Mouse (Mus musculus) olfactory bulb, adult 2 months (tissue): ENCODE results near the gene Gprc5b. TPM values are rescaled to one million over a fixed set of nuclear protein-coding genes. Genes with fewer than 3 reads are reported as not detected.

Source experiments
- H3K27ac ChIP-seq: fragments of 200-500 bp; 2 replicates; pipeline ENCODE4 v1.5.1; 2012; ENCODE audit warnings: low read depth, low read length; ENCODE audit not compliant: insufficient read depth
- H3K4me1 ChIP-seq: fragments of 200-500 bp; 2 replicates; pipeline ENCODE4 v1.6.1; 2012; ENCODE audit warnings: low read length; ENCODE audit not compliant: control insufficient read depth, insufficient read depth
- H3K4me3 ChIP-seq: fragments of 200-500 bp; 2 replicates; pipeline ENCODE4 v1.5.1; 2012; ENCODE audit warnings: mild to moderate bottlenecking, low read depth, low read length, moderate library complexity; ENCODE audit not compliant: insufficient read depth
- CTCF ChIP-seq: fragments of 200-500 bp; IDR thresholded peaks from 2 replicates; pipeline ENCODE4 v1.5.1; 2012; ENCODE audit warnings: low read depth, mild to moderate bottlenecking, low read length, moderate library complexity; ENCODE audit not compliant: insufficient read depth
- POLR2A ChIP-seq: fragments of 200-500 bp; IDR thresholded peaks from 2 replicates; pipeline ENCODE4 v1.6.1; 2012; ENCODE audit warnings: mild to moderate bottlenecking, low read depth, low read length, moderate library complexity; ENCODE audit not compliant: insufficient read depth
- WGBS: fragments of 180-500 bp; shearing (Covaris S2); methylation state at CpG from one replicate; pipeline ENCODE4 v1.1.7; 2018; 5-methylcytosine and 5-hydroxymethylcytosine counted together
- polyA plus RNA-seq: library from polyadenylated mRNA; stranded (reverse); fragments of >200 nt; gene quantifications from 2 replicates; pipeline ENCODE4 v1.2.4, GENCODE M21; 2012; ENCODE audit warnings: low replicate concordance; ENCODE audit not compliant: missing spikeins, insufficient read depth, insufficient read length

Gene Gprc5b
- polyA plus RNA-seq, 1 experiment: not detected

DNA sequence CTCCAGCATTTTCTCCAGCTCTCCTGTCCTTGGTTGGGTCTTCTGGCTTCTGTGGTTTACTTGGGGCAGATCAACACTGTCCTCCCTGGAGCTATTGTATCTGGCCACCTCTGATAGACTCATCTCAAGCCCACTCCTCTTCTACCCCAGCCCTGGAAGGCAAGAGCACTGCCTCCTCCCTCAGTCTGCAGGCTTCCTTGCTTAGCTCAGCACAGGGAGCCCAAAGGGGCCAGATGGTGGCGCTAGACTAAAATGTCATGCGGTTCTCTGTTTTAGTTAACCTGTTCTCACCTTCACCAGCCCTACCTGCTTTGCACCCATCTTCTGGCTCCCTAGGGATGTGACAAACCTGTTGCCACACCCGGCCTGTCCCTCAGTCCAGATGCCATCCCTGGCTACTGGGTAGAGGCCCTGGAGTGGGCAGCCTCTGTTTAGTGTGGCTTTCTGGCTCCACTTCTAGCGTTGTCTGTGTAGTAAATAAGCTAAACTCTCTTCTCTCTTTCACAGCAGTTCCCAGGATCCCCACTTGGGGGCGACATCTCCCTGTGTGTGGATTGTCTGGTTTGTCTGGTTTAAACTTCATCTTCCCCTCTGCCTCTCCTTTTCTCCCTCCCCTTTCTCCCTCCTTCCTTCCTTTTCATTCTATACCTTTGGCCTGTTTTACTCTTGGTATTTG, 16.0 kb upstream of the Gprc5b start:
- TF ChIP-seq CTCF (no peak), POLR2A (no peak)
- WGBS: 15% methylated on average over 5 of the region's 5 CpGs
- Histone ChIP-seq H3K4me1 (no peaks in the 10 kb centered on the region; the same call in 1 of the 2 replicates), H3K27ac (no peak overlapping the region), H3K4me3 (no peak overlapping the region)

DNA sequence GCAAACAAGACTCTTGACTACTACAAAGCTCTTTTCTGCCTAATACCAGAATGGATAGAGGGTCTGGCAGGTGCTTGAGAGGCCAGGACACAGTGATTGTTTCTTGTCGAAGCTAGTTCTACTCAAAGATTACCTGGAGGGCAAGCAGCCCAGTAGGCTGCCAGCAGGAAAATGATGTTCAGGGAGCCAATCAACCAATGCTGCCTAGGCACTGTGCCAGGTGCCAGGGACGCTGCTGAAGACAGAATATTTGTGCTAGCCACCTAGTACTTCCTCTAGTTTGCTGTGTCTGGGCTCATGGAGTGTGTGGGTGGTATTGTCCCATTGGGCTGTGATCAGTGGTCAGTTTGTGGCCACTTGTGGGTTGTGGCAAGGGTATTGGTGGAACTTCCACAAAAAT, 7.5 kb upstream of the Gprc5b start:
- WGBS: 44% methylated on average over 2 of the region's 2 CpGs
- no peak for TF ChIP-seq POLR2A
- TF ChIP-seq CTCF: no peak
- Histone ChIP-seq H3K27ac (no peak overlapping the region), H3K4me1 (peaks cover 4% of the 10 kb centered on the region; the same call in 1 of the 2 replicates), H3K4me3 (no peak overlapping the region)

DNA sequence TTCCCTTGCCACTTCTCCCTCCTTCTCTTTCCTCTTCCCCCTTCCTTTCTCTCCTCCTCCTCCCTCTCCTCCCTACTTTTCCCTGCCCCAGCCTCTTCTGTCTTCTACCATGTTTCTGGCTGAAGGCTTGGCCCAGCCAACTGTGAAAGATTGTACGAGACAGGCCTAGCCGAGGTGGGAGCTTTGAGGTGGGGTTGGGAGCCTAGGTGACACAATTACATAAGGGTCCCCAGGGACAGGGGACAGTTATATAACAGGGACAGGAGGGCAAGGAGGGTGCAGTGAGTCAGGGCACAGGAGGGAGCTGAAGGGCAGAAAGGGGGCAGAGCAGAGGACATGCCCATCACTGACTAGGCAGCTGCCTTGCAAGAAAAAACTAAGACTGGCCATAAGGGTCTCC, 7.0 kb upstream of the Gprc5b start:
- H3K4me3 ChIP-seq: no peak overlapping the region
- peaks cover 4% of the 10 kb centered on the region; the same call in 1 of the 2 replicates for H3K4me1 ChIP-seq
- WGBS: 70% methylated on average over 2 of the region's 2 CpGs
- TF ChIP-seq POLR2A (no peak), CTCF (no peak)
- H3K27ac ChIP-seq: no peak overlapping the region

DNA sequence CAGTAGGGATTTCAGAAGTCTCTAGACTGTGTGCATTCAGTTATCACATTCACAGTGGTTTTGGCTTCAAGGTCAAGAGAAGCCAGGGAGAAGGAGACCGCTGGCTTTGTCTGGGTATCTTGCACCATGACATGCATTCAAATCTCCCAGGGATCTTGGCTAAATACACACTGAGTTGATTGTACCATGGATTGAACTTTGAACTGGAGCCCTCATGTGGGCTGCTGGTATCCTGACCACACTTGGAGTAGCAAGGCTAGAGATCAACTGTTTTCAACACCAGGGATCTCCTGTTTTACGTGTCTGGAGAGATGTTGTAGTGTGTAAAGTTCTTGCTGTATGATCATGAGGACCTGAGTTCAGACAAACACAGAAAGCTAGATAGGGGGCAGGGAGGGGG, 4.8 kb upstream of the Gprc5b start:
- WGBS: 89% methylated on average over 2 of the region's 2 CpGs
- Histone ChIP-seq H3K4me1 (peaks cover 9% of the 10 kb centered on the region; the same call in 1 of the 2 replicates), H3K4me3 (no peak overlapping the region), H3K27ac (no peak overlapping the region)
- TF ChIP-seq POLR2A (no peak), CTCF (no peak)

DNA sequence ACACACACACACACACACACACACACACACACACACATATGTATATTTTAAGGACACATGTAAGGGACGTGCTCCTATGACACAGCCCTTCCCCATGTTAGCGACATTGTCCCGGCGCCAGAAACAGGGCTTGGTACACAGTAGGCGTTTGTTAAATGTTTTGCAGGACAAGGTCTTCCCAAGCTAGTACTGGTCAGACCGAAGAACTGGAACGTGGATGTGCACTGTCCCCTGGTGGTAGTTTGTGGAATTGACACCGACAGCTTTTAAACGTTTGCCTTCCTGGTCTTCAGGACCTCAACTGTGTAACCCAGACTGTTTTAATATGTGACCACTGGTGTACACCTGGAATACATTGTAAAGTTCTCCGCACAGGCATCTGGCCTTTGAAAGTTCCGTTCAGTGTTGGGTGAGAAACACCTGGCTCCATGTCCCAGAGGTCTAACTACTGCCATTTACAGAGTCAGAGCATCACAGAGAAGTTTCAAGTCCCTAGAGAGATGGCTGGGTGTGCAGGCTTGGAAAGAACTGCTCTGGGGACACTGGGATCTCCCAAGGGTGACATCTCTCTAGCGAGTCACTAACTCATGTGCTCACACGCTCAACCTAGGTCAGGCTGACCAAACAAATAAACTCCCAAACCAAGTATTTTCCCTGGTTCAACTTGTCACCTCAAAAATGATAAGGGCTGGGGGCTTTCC, 1.3 kb upstream of the Gprc5b start:
- WGBS: 8% methylated on average over 13 of the region's 13 CpGs
- Histone ChIP-seq H3K4me3 (peak overlapping the region; percentile 69), H3K27ac (peak overlapping the region; percentile 84), H3K4me1 (peaks cover 14% of the 10 kb centered on the region)
- no peak for TF ChIP-seq POLR2A
- TF ChIP-seq CTCF: peak; percentile 41; the same call in 1 of the 2 replicates

DNA sequence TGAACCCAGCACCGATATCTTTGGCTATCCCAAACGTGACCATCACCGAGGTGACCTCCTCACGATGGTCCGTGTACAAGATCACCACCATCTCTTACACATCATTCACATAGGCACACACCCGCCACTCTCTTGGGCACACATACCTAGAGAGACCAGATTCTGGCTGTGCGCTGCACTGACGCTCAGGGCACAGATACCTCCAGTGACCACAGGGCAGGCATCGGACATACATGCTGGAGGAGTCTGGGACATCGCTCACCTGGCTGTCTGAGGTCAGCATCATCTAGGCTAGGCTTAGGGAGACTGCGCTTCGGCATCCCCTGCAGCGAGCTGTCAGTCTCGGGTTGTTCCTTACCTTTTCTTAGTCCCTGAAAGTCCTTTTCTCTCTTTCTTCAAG, 660 bp upstream of the Gprc5b start:
- Histone ChIP-seq H3K4me3 (peak overlapping the region; percentile 69), H3K4me1 (peaks cover 18% of the 10 kb centered on the region), H3K27ac (peak overlapping the region; percentile 84)
- no peak for TF ChIP-seq CTCF
- no peak for TF ChIP-seq POLR2A
- WGBS: 6% methylated on average over 14 of the region's 14 CpGs

DNA sequence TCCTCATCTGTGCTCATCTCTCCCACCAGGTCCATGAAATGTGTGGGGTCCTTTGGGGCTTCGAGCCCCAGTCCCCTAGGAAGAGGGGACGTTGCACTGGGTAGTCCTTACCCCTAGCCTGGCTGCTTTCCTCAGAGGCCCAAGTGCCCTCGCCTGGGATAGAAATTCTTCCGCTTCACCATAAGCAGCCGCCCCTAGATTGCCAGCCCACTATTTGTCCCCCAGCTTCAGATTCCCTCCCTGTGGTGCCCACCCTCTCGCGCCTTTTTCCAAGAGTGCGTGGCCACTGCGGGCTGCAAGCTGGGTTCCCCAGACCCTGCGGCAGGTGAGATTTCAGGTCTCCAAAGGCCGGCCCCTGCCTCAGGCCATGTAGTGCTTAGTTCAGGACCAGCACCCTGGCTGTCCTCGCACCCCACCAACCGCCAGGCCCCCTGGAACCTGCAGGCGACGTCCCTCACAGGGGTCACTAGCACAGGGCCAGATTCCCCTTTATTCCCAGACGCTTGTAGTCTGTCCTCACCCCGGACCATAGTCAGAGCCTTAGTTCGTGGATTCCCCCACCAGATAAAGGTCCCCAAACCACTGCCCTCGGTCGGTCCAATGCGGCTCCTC, 674 bp downstream of the Gprc5b start:
- Histone ChIP-seq H3K4me1 (peaks cover 29% of the 10 kb centered on the region), H3K4me3 (peak overlapping the region; percentile 69), H3K27ac (peak overlapping the region; percentile 97)
- TF ChIP-seq POLR2A (no peak), CTCF (no peak)
- WGBS: 2% methylated on average over 21 of the region's 21 CpGs

DNA sequence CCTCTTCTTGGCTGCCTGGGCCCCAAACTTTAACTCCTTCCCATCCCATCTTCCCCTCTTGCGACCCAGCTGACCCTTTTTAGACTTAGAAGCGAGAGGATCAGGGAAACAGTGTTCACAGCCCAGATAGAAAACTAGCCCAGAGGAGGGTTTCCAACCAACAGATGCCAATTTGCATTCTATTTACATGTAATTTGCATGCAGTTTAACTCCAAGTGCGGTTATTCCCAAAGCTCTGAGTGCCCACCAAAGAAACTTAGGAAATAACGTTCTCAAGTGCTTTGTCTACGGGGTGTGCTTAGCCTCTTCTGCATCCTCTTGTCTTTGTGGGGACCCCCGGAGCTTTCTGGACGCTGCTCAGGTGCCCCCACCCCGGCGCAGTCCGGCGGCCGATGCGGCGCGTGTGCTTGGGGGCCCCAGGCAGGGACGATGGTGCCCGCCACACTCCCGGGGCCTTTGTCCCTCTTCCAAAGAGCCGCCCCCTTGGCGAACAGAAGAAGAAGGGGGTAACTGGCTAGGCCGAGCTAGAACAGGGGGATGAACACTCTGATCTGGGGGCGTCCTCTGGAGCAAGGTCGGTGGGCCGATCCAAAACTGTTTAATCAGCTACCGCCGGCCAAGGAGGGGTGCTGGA, 1.3 kb downstream of the Gprc5b start:
- H3K27ac ChIP-seq: peak overlapping the region; percentile 97
- no peak for TF ChIP-seq CTCF
- TF ChIP-seq POLR2A: peak; percentile 33; the same call in 1 of the 2 replicates
- peak overlapping the region; percentile 69 for H3K4me3 ChIP-seq
- WGBS: 1% methylated on average over 26 of the region's 26 CpGs
- peaks cover 30% of the 10 kb centered on the region for H3K4me1 ChIP-seq
